Mouse (Mus musculus): ENCODE measurements around the gene Ybx1.

DNA sequence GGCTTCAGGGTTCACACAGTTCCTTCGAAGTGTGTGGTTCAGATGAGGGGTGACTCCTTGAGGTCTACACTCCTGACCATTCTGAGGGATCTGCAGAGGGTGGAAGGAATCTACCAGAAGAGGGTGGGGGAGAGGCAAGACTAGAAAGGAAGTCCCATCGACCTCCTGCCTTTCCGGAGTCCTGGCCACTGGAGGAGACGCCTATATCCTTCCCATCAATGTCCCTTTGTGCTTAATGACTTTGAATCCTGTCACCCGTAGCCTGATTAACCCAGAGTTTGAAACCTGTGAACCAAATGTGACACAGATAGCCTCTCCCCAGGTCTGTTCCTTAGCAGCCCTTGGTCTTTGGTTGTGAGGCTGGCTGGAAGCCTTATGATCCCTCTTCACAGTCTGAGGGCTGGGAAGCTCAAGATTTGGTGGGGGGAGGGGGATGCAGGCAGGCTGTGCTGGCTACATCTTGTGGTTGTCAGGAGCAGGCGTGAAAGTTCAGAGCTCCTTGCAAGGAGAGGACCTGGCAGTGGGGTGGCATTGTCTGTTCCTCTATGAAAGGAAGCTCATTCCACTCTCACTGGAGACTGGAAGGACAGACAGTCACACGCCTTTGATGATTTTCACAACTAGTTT, 33.2 kb downstream of the Ybx1 start:
- TF ChIP-seq CTCF (IDR thresholded peaks at IDR 0.05; ENCODE audit: extremely low read depth, insufficient read depth, low read length) (no peak), POLR2A (IDR thresholded peaks at IDR 0.05; ENCODE audit: extremely low read depth, insufficient read depth, low read length) (no peak)

All from cortical plate, adult 2 months (tissue).